Mouse (Mus musculus) hindbrain, embryonic 16.5 days (tissue): Measurements from ENCODE around the gene Rerg. TPM values are rescaled to one million over a fixed set of nuclear protein-coding genes. Genes with fewer than 3 reads are reported as not detected.

Experiments used
- ATAC-seq: fragments of 200-750 bp; cut with Nextera tagmentation; 2 replicates; pipeline ENCODE4 v1.8.0; 2017; ENCODE audit warnings: moderate TSS enrichment, moderate library complexity
- H3K27ac ChIP-seq: fragments of 300-500 bp; sonication (generic); 2 replicates; pipeline ENCODE4 v1.5.1; 2014; ENCODE audit warnings: low read depth, mild to moderate bottlenecking, control low read depth, low read length, moderate library complexity
- H3K27me3 ChIP-seq: fragments of 300-500 bp; sonication (generic); replicated peaks from 2 replicates; pipeline ENCODE4 v1.6.1; 2014; ENCODE audit warnings: low read length; ENCODE audit not compliant: control insufficient read depth, insufficient read depth
- H3K36me3 ChIP-seq: fragments of 300-500 bp; sonication (generic); 2 replicates; pipeline ENCODE4 v1.6.1; 2014; ENCODE audit warnings: mild to moderate bottlenecking, low read length, moderate library complexity, mixed read lengths; ENCODE audit not compliant: control insufficient read depth, insufficient read depth
- H3K4me1 ChIP-seq: fragments of 300-500 bp; sonication (generic); 2 replicates; pipeline ENCODE4 v1.6.1; 2014; ENCODE audit warnings: low read depth, low read length; ENCODE audit not compliant: control insufficient read depth, insufficient read depth
- H3K4me2 ChIP-seq: fragments of 300-500 bp; sonication (generic); 2 replicates; pipeline ENCODE4 v1.6.1; 2014; ENCODE audit warnings: mild to moderate bottlenecking, low read length, control low read depth, moderate library complexity
- H3K4me3 ChIP-seq: fragments of 300-500 bp; sonication (generic); 2 replicates; pipeline ENCODE4 v1.5.1; 2014; ENCODE audit warnings: mild to moderate bottlenecking, low read length, control low read depth, moderate library complexity
- H3K9ac ChIP-seq: fragments of 300-500 bp; sonication (generic); 2 replicates; pipeline ENCODE4 v1.6.1; 2014; ENCODE audit warnings: low read depth, mild to moderate bottlenecking, control low read depth, low read length, moderate library complexity
- H3K9me3 ChIP-seq: fragments of 300-500 bp; sonication (generic); 2 replicates; pipeline ENCODE4 v1.6.1; 2014; ENCODE audit warnings: mild to moderate bottlenecking, low read length, moderate library complexity; ENCODE audit not compliant: control insufficient read depth
- WGBS: fragments of 180-500 bp; shearing (Covaris S2); extraction: QIAGEN DNeasy Blood & Tissue Kit; methylation state at CpG from one replicate; pipeline ENCODE4 v1.1.7; 2014; 5-methylcytosine and 5-hydroxymethylcytosine counted together
- polyA plus RNA-seq: library from polyadenylated mRNA; unstranded; fragments of >200 nt; fragmentation: Nextera tagmentation; extraction: Ambion mirVana; gene quantifications from 2 replicates; pipeline ENCODE4 v1.2.1, GENCODE M21; 2015

The Rerg gene
- polyA plus RNA-seq, 1 experiment from 2014 or later: 9.0 TPM

DNA sequence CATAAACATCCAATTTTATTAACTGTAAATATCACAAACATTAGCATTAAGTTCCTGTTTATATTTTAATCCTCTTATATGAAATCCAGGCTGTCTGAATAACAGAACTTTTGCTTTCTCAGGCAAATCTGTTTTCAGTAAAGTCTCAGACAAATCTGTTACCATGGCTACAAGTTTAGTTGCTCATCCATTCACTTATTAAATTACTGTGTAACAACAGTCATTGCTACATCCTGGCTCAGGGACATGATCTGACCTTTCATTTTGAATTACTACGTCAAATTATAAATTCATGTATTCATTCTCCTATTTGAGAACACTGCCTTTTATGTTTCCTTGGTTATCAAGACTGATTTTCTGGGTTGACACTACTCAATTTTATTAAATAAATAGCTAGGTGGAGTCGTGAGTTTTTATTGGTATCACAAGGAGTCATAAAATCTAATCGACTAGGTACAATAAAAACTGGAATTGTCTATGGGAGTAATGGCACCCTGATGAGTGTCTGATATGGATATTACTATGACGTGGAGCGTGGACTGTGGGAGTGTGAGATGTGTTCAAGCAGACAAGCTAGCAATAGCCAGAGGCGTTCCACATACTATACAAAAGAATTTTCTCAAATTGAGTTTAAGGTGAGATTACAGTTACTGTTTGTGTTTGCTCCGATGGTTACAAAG is 140.2 kb downstream of the Rerg start:
- Histone ChIP-seq H3K36me3 (no peaks in the 10 kb centered on the region), H3K27ac (no peak overlapping the region), H3K9me3 (no peaks in the 10 kb centered on the region), H3K27me3 (no peaks in the 10 kb centered on the region), H3K4me3 (no peak overlapping the region), H3K4me1 (no peaks in the 10 kb centered on the region), H3K4me2 (no peak overlapping the region), H3K9ac (no peak overlapping the region)
- WGBS: 52% methylated on average over 7 of the region's 7 CpGs
- ATAC-seq: 0 out of 2 replicates have a peak, but pooled peaks have one; percentile 68

DNA sequence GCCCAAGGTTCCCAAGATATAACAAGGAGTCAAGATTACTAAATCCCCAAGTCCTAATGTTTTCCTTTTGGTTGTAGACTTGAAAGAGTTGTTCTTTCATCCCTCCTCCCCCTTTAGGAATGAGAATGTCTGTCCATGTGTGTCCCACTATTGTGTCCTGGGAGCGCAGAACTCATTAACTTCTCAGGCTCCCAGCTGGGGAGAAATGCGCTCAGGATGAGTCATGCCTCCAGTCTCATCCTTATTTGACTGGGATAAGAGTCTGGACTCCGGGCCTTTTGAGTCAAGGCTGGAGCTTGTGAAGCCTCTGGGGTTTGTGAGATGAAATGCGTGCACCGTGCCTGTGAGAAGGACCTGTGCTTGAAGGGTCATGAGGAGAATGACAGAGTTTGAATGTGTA is 144.8 kb downstream of the Rerg start:
- H3K27ac ChIP-seq: no peak overlapping the region
- H3K9ac ChIP-seq: no peak overlapping the region
- 50% methylated on average over 5 of the region's 5 CpGs for WGBS
- H3K4me2 ChIP-seq: no peak overlapping the region
- no peak overlapping the region for H3K4me3 ChIP-seq
- ATAC-seq: no peak
- H3K36me3 ChIP-seq: no peaks in the 10 kb centered on the region
- H3K27me3 ChIP-seq: no peaks in the 10 kb centered on the region
- no peaks in the 10 kb centered on the region for H3K4me1 ChIP-seq
- no peaks in the 10 kb centered on the region for H3K9me3 ChIP-seq

DNA sequence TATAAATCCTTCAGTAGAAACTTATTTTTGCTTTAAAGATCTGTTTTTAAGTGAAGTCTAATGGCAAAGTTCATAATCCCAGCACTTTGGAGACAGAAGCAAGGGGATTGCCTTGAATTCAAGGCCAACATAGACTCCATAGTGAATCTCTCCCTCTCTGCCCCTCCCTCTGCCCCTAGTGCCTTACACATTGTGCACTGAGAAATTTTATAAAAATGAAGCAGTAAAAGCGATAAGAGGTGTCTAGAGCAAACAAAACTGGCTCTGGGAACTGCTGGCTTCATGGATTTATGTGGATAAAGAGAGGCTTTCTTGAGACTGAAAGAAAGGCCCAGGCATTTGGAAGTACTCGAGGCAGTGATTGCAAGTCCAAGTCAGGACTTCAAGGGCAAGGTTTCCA is 145.8 kb downstream of the Rerg start:
- H3K27ac ChIP-seq: no peak overlapping the region
- ATAC-seq: no peak
- H3K4me2 ChIP-seq: no peak overlapping the region
- H3K9ac ChIP-seq: no peak overlapping the region
- WGBS: 88% methylated on average over 2 of the region's 2 CpGs
- no peaks in the 10 kb centered on the region for H3K36me3 ChIP-seq
- no peaks in the 10 kb centered on the region for H3K4me1 ChIP-seq
- H3K9me3 ChIP-seq: no peaks in the 10 kb centered on the region
- H3K4me3 ChIP-seq: no peak overlapping the region
- no peaks in the 10 kb centered on the region for H3K27me3 ChIP-seq

DNA sequence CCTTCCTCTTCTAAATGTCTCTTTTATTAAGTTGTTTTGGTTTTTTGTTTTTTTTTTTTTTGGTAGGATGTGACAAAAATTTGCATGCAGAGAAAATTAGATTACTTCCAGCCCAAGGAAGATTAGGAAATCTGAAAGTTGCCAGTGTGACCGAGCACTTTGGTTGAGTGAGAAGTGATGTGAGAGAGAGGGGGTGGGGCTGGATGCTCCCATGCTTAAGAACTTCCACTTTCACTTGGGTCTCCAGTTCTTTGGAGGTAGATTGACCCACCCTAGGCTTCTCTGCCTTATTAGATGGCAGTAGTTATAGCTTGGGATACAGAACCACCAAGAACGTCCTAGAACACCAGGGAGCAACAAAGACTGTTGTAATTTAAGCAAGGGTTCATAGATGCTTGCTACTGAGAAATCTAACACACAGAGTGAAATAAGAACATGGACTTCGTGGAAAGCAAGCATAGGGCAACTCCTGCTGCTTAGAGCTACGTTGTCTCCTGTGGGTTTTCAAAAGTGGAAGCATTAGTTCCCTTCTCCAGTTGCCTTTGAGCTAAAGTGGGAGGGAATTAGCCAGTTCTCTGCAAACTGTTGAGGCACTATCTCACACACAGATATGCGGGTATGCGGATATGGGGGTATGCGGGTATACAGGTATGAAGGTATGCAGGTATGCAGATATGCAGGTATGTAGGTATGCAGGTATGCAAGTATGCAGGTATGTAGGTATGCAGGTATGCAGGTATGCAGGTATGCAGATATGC is 152.9 kb downstream of the Rerg start:
- H3K27ac ChIP-seq: no peak overlapping the region
- H3K9ac ChIP-seq: no peak overlapping the region
- H3K9me3 ChIP-seq: no peaks in the 10 kb centered on the region
- no peaks in the 10 kb centered on the region for H3K4me1 ChIP-seq
- H3K36me3 ChIP-seq: no peaks in the 10 kb centered on the region
- WGBS: 88% methylated on average over 7 of the region's 7 CpGs
- H3K4me3 ChIP-seq: no peak overlapping the region
- no peak for ATAC-seq
- no peak overlapping the region for H3K4me2 ChIP-seq
- no peaks in the 10 kb centered on the region for H3K27me3 ChIP-seq

DNA sequence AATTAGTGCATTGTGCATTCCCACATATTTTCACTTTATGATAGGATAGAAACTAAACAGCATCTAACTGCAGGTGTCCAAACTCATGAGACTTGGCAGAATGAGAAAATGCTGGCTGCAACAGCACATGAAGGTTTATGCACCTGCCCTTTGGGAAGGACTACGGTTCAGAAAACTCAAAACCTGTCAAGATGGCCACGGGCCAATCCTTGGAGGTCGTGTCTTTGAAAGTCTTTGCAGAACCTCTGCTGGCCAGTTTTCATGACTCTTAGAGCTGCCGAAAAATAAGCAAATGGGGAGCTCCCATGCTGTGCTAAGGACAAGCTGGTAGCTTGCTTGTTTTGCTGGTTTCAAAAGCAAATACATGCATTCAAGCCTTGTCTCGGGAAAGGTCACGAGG is 156.0 kb downstream of the Rerg start:
- whole genome bisulfite sequencing: 59% methylated on average over 6 of the region's 6 CpGs
- Histone ChIP-seq H3K9ac (no peak overlapping the region), H3K9me3 (no peaks in the 10 kb centered on the region), H3K4me2 (no peak overlapping the region), H3K4me3 (no peak overlapping the region), H3K36me3 (no peaks in the 10 kb centered on the region), H3K4me1 (no peaks in the 10 kb centered on the region), H3K27me3 (no peaks in the 10 kb centered on the region), H3K27ac (no peak overlapping the region)
- ATAC-seq: no peak

DNA sequence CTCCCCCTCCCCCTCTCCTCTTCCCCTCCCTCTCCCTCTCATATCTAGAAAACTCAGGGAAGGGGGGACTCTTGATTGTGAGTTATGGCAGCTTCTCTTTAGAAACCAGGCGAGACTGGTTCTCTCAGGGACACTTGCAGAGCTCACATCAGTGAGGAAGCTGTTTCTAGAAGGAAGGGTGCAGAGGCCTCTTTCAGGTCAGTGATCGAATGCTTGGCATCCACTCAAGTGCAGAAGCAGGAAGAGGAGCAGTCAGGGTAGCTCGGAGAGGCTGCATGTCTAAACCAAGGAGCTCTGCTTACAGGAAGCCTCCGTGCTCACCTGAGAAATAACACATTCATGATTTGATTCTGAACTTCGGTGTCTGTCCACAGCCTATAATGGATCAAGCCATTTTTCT is 159.1 kb downstream of the Rerg start:
- ATAC-seq: no peak
- no peaks in the 10 kb centered on the region for H3K36me3 ChIP-seq

More for the DNA sequence above, 159.1 kb downstream of the Rerg start:
- Histone ChIP-seq H3K27me3 (no peaks in the 10 kb centered on the region), H3K4me2 (no peak overlapping the region), H3K4me1 (no peaks in the 10 kb centered on the region), H3K9ac (no peak overlapping the region), H3K4me3 (no peak overlapping the region), H3K27ac (no peak overlapping the region), H3K9me3 (no peaks in the 10 kb centered on the region)
- 93% methylated on average over 5 of the region's 5 CpGs for WGBS

Other genes starting within 250 kb of the Rerg start
- gene Erp27, start 248.3 kb downstream of the Rerg start, polyA plus RNA-seq: 0.15 TPM in 1 of 2 replicates, not detected in the other
- gene Pde6h, start 246.7 kb downstream of the Rerg start, polyA plus RNA-seq: 0.05 and 0.09 TPM in 2 replicates
- gene Arhgdib, start 228.6 kb downstream of the Rerg start, polyA plus RNA-seq: 14.9 and 22.0 TPM in 2 replicates
- 39.2 and 51.8 TPM in 2 replicates for gene Ptpro, start 81.8 kb upstream of the Rerg start, polyA plus RNA-seq